Mouse (Mus musculus) neural tube, embryonic 12.5 days (tissue): ENCODE data around the gene Kifc3. TPM values are rescaled to one million over a fixed set of nuclear protein-coding genes. Genes with fewer than 3 reads are reported as not detected.

Experiments
- ATAC-seq: fragments of 200-750 bp; cut with Nextera tagmentation; 2 replicates; pipeline ENCODE4 v1.8.0; 2017; ENCODE audit warnings: low read depth, mild to moderate bottlenecking, moderate TSS enrichment, moderate library complexity; ENCODE audit not compliant: low FRiP score
- H3K27ac ChIP-seq: fragments of 300-500 bp; sonication (generic); 2 replicates; pipeline ENCODE4 v1.5.1; 2016
- H3K27me3 ChIP-seq: fragments of 300-500 bp; sonication (generic); replicated peaks from 2 replicates; pipeline ENCODE4 v1.6.1; 2016; ENCODE audit warnings: mild to moderate bottlenecking
- H3K36me3 ChIP-seq: fragments of 300-500 bp; sonication (generic); 2 replicates; pipeline ENCODE4 v1.6.1; 2016; ENCODE audit warnings: mild to moderate bottlenecking
- H3K4me1 ChIP-seq: fragments of 300-500 bp; sonication (generic); 2 replicates; pipeline ENCODE4 v1.6.1; 2016
- H3K4me2 ChIP-seq: fragments of 300-500 bp; sonication (generic); replicated peaks from 2 replicates; pipeline ENCODE4 v1.6.1; 2016; ENCODE audit warnings: mild to moderate bottlenecking
- H3K4me3 ChIP-seq: fragments of 300-500 bp; sonication (generic); 2 replicates; pipeline ENCODE4 v1.5.1; 2016
- H3K9ac ChIP-seq: fragments of 300-500 bp; sonication (generic); 2 replicates; pipeline ENCODE4 v1.6.1; 2016; ENCODE audit warnings: mild to moderate bottlenecking
- H3K9me3 ChIP-seq: fragments of 300-500 bp; sonication (generic); 2 replicates; pipeline ENCODE4 v1.6.1; 2016; ENCODE audit warnings: mild to moderate bottlenecking
- WGBS: fragments of 180-500 bp; shearing (Covaris S2); methylation state at CpG from one replicate; pipeline ENCODE4 v1.1.7; 2016; 5-methylcytosine and 5-hydroxymethylcytosine counted together
- polyA plus RNA-seq: library from polyadenylated mRNA; unstranded; fragments of >200 nt; fragmentation: Nextera tagmentation; extraction: Ambion mirVana; gene quantifications from 2 replicates; pipeline ENCODE4 v1.2.1, GENCODE M21; 2016

Kifc3 gene
- polyA plus RNA-seq, 1 experiment from 2014 or later, result 15.0 TPM

GRCm38 (mm10) chr8:95201491-95201890 lies 1.1 kb downstream of the Kifc3 start:
- Histone ChIP-seq H3K36me3 (no peaks in the 10 kb centered on the region), H3K27me3 (no peaks in the 10 kb centered on the region; the same call in 1 of the 2 replicates), H3K27ac (no peak overlapping the region), H3K4me3 (no peak overlapping the region), H3K4me2 (no peak overlapping the region), H3K4me1 (no peaks in the 10 kb centered on the region; the same call in 1 of the 2 replicates), H3K9ac (no peak overlapping the region), H3K9me3 (no peaks in the 10 kb centered on the region)
- 63% methylated on average over 7 of the region's 7 CpGs for WGBS
- ATAC-seq, result no peak

GRCm38 (mm10) chr8:95200001-95200405 lies 2.6 kb downstream of the Kifc3 start:
- no peak overlapping the region for H3K9ac ChIP-seq
- 87% methylated on average over 9 of the region's 9 CpGs for WGBS

GRCm38 (mm10) chr8:95195728-95196127 lies 6.9 kb downstream of the Kifc3 start:
- no peaks in the 10 kb centered on the region for H3K4me1 ChIP-seq

More at GRCm38 (mm10) chr8:95200001-95200405, 2.6 kb downstream of the Kifc3 start:
- Histone ChIP-seq H3K27me3 (no peaks in the 10 kb centered on the region), H3K9me3 (no peaks in the 10 kb centered on the region), H3K4me2 (no peak overlapping the region), H3K36me3 (no peaks in the 10 kb centered on the region), H3K4me1 (no peaks in the 10 kb centered on the region; the same call in 1 of the 2 replicates), H3K4me3 (no peak overlapping the region), H3K27ac (no peak overlapping the region)
- ATAC-seq, result no peak

GRCm38 (mm10) chr8:95191497-95192175 lies 11.0 kb downstream of the Kifc3 start:
- no peaks in the 10 kb centered on the region for H3K27me3 ChIP-seq

More at GRCm38 (mm10) chr8:95195728-95196127, 6.9 kb downstream of the Kifc3 start:
- WGBS, result 80% methylated on average over 11 of the region's 11 CpGs
- H3K27ac ChIP-seq, result no peak overlapping the region
- H3K4me2 ChIP-seq, result no peak overlapping the region
- H3K4me3 ChIP-seq, result no peak overlapping the region
- ATAC-seq, result no peak
- H3K9me3 ChIP-seq, result no peaks in the 10 kb centered on the region
- no peak overlapping the region for H3K9ac ChIP-seq
- H3K36me3 ChIP-seq, result no peaks in the 10 kb centered on the region
- no peaks in the 10 kb centered on the region for H3K27me3 ChIP-seq

GRCm38 (mm10) chr8:95187579-95187978 lies 15.0 kb downstream of the Kifc3 start:
- Histone ChIP-seq H3K36me3 (no peaks in the 10 kb centered on the region), H3K4me1 (0 out of 2 replicates have a peak, but pooled peaks cover 5% of the 10 kb centered on the region), H3K4me3 (no peak overlapping the region), H3K9ac (no peak overlapping the region), H3K9me3 (no peaks in the 10 kb centered on the region), H3K27me3 (no peaks in the 10 kb centered on the region), H3K4me2 (no peak overlapping the region), H3K27ac (no peak overlapping the region)
- ATAC-seq, result no peak
- WGBS, result 84% methylated on average over 5 of the region's 5 CpGs

More at GRCm38 (mm10) chr8:95191497-95192175, 11.0 kb downstream of the Kifc3 start:
- ATAC-seq, result no peak
- H3K36me3 ChIP-seq, result no peaks in the 10 kb centered on the region
- no peak overlapping the region for H3K4me3 ChIP-seq
- 87% methylated on average over 9 of the region's 9 CpGs for WGBS
- H3K4me2 ChIP-seq, result no peak overlapping the region
- no peak overlapping the region for H3K27ac ChIP-seq
- no peaks in the 10 kb centered on the region for H3K4me1 ChIP-seq
- no peaks in the 10 kb centered on the region for H3K9me3 ChIP-seq
- H3K9ac ChIP-seq, result no peak overlapping the region

GRCm38 (mm10) chr8:95185891-95186513 lies 16.6 kb downstream of the Kifc3 start:
- 73% methylated on average over 7 of the region's 7 CpGs for WGBS
- no peaks in the 10 kb centered on the region for H3K36me3 ChIP-seq
- no peak overlapping the region for H3K4me3 ChIP-seq
- no peaks in the 10 kb centered on the region for H3K27me3 ChIP-seq
- no peak for ATAC-seq
- H3K4me1 ChIP-seq, result 0 out of 2 replicates have a peak, but pooled peaks cover 5% of the 10 kb centered on the region
- no peaks in the 10 kb centered on the region for H3K9me3 ChIP-seq
- H3K9ac ChIP-seq, result no peak overlapping the region
- no peak overlapping the region for H3K27ac ChIP-seq
- H3K4me2 ChIP-seq, result no peak overlapping the region

- H3K9me3 ChIP-seq, result no peaks in the 10 kb centered on the region
- H3K9ac ChIP-seq, result no peak overlapping the region
- no peak overlapping the region for H3K4me3 ChIP-seq
- ATAC-seq, result no peak
- H3K4me2 ChIP-seq, result no peak overlapping the region
- H3K4me1 ChIP-seq, result 0 out of 2 replicates have a peak, but pooled peaks cover 5% of the 10 kb centered on the region
- 44% methylated on average over 10 of the region's 10 CpGs for WGBS
- no peak overlapping the region for H3K27ac ChIP-seq
- H3K36me3 ChIP-seq, result no peaks in the 10 kb centered on the region
- no peaks in the 10 kb centered on the region for H3K27me3 ChIP-seq
These were observed 17.5 kb downstream of the Kifc3 start for GRCm38 (mm10) chr8:95185104-95185503.

- no peaks in the 10 kb centered on the region for H3K27me3 ChIP-seq
- H3K4me2 ChIP-seq, result no peak overlapping the region
- H3K9ac ChIP-seq, result no peak overlapping the region
- no peaks in the 10 kb centered on the region for H3K36me3 ChIP-seq
- no peak overlapping the region for H3K27ac ChIP-seq
- no peaks in the 10 kb centered on the region for H3K9me3 ChIP-seq
- H3K4me1 ChIP-seq, result 0 out of 2 replicates have a peak, but pooled peaks cover 5% of the 10 kb centered on the region
- H3K4me3 ChIP-seq, result no peak overlapping the region
- WGBS, result 87% methylated on average over 12 of the region's 12 CpGs
- no peak for ATAC-seq
These were observed 18.4 kb downstream of the Kifc3 start for GRCm38 (mm10) chr8:95184171-95184570.

- WGBS, result 76% methylated on average over 7 of the region's 7 CpGs
- H3K9me3 ChIP-seq, result no peaks in the 10 kb centered on the region
- H3K9ac ChIP-seq, result no peak overlapping the region
- ATAC-seq, result no peak
- no peak overlapping the region for H3K27ac ChIP-seq
- H3K4me3 ChIP-seq, result no peak overlapping the region
- H3K27me3 ChIP-seq, result no peaks in the 10 kb centered on the region
- H3K4me2 ChIP-seq, result no peak overlapping the region
- no peaks in the 10 kb centered on the region for H3K36me3 ChIP-seq
- 0 out of 2 replicates have a peak, but pooled peaks cover 5% of the 10 kb centered on the region for H3K4me1 ChIP-seq
These were observed 20.8 kb downstream of the Kifc3 start for GRCm38 (mm10) chr8:95181850-95182249.

GRCm38 (mm10) chr8:95178191-95178590 lies 24.4 kb downstream of the Kifc3 start:
- no peak for ATAC-seq
- no peaks in the 10 kb centered on the region for H3K9me3 ChIP-seq
- H3K4me3 ChIP-seq, result no peak overlapping the region
- no peaks in the 10 kb centered on the region for H3K27me3 ChIP-seq
- H3K4me1 ChIP-seq, result peaks cover 12% of the 10 kb centered on the region; the same call in 1 of the 2 replicates
- 82% methylated on average over 4 of the region's 4 CpGs for WGBS
- H3K36me3 ChIP-seq, result no peaks in the 10 kb centered on the region
- H3K9ac ChIP-seq, result no peak overlapping the region
- no peak overlapping the region for H3K27ac ChIP-seq
- no peak overlapping the region for H3K4me2 ChIP-seq

- no peaks in the 10 kb centered on the region for H3K9me3 ChIP-seq
- ATAC-seq, result no peak
- 86% methylated on average over 6 of the region's 6 CpGs for WGBS
These were observed 25.6 kb downstream of the Kifc3 start for GRCm38 (mm10) chr8:95176985-95177384.

GRCm38 (mm10) chr8:95175808-95176207 lies 26.8 kb downstream of the Kifc3 start:
- Histone ChIP-seq H3K4me2 (peak overlapping the region; percentile 20; the same call in 1 of the 2 replicates), H3K9me3 (no peaks in the 10 kb centered on the region), H3K27ac (peak overlapping the region; percentile 50; the same call in 1 of the 2 replicates), H3K9ac (no peak overlapping the region), H3K4me3 (no peak overlapping the region), H3K27me3 (no peaks in the 10 kb centered on the region), H3K36me3 (no peaks in the 10 kb centered on the region), H3K4me1 (peaks cover 12% of the 10 kb centered on the region; the same call in 1 of the 2 replicates)
- ATAC-seq, result peak; percentile 92
- WGBS, result 51% methylated on average over 18 of the region's 18 CpGs

More at GRCm38 (mm10) chr8:95176985-95177384, 25.6 kb downstream of the Kifc3 start:
- no peaks in the 10 kb centered on the region for H3K36me3 ChIP-seq
- H3K4me1 ChIP-seq, result peaks cover 12% of the 10 kb centered on the region; the same call in 1 of the 2 replicates
- H3K4me3 ChIP-seq, result no peak overlapping the region
- no peak overlapping the region for H3K27ac ChIP-seq
- H3K9ac ChIP-seq, result no peak overlapping the region
- H3K4me2 ChIP-seq, result no peak overlapping the region
- no peaks in the 10 kb centered on the region for H3K27me3 ChIP-seq
